Mouse (Mus musculus): ENCODE results near the gene Rusc2.

DNA sequence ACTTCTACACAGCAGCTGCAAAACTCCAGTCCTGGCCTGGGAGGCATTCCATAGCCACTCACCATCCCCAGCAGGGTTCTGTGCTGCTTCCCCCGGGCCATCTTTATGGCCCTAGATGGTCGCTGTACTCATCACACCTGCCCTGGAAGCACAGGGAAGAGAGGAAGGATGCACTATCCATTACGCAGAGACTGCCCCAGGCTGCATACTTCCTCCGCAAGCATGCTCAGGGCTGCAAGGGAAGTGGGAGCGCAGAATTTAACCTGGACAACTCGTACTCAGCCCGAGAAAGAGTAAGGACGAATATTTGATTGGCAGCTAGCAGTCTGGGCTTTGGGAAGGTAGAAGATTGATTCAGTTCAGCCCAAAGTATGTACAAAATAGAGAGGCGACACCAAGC lies 14.1 kb downstream of the Rusc2 start:
- TF ChIP-seq CTCF (conservative IDR thresholded peaks at IDR 0.05; ENCODE audit: low read length) (no peak), NANOG (IDR thresholded peaks at IDR 0.05; ENCODE audit: borderline replicate concordance, low read length) (no peak), POU5F1 (IDR thresholded peaks at IDR 0.05; ENCODE audit: borderline replicate concordance, low read length) (no peak)
